Mouse (Mus musculus) cerebellum, postnatal 25 days (tissue): ENCODE data around the gene Tubgcp6.
A peak's percentile ranks its signal among the peaks of the same experiment; 100 is the strongest.

ENCODE experiments used
- DNase-seq, 2 experiments: peaks; one replicate each; pipeline ENCODE4 v3.0.0; 2021; ENCODE audit warnings: mixed read lengths in 2 of 2

Tubgcp6 gene

DNA sequence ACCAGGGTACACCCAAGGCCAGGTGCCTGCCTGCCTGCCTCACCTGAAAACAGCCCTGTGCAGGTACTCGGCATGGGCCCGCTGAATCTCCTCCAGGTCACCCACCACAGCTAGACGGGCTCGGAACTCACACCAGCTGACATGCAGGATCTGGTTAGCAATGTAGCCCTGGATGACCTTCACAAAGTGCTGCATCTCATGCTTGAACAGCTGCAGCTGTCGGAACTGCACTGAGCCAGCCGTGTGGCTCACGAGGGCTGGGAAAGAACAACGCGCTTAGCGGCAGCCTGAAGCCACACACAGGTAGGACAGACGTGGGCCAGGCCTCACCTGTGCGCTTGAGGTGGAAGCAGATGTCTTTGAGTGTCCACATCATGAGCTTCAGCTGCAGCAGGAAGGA, 22.1 kb downstream of the Tubgcp6 start:
- DNase-seq = peak in 1 of 2 experiments; percentile 32

DNA sequence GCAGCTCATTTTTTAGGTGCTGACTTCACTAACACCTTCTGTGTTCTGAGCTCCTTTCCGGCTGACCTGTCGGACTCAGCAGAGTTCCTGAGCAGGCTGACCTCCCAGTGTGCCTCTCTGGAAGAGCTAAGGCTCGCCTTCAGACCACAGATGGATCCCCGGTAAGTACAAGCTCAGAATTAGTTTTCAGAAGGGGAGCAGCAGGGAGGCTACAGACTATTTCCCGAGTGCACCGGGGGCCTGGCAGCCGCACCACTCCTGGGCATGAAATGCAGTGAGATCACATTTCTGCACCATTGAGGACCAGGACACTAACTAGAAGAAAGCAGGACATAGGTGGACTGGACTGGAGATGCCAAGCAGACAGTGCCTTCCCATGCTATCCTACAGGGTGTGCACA, 24.3 kb downstream of the Tubgcp6 start:
- peak; percentile 80 to 81 for DNase-seq

DNA sequence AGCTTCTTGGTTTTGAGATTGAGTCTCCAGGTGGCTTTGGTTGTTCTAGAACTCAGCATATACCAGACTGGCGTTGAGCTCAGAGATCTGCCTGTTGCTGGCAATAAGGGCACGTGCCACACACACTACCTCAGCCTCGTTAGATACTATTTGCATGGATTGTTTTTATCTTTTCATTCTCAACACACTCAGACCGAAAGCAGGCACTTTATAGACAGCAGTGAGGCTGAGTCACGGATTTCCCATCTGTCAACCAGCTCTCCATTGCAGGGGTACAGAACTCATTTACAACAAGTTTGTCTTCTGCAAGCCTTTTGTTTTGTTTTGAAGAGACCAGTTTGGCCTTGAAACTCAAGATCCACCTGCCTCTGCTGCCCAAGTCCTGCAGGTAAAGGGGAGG, 25.5 kb downstream of the Tubgcp6 start:
- DNase-seq = no peak

DNA sequence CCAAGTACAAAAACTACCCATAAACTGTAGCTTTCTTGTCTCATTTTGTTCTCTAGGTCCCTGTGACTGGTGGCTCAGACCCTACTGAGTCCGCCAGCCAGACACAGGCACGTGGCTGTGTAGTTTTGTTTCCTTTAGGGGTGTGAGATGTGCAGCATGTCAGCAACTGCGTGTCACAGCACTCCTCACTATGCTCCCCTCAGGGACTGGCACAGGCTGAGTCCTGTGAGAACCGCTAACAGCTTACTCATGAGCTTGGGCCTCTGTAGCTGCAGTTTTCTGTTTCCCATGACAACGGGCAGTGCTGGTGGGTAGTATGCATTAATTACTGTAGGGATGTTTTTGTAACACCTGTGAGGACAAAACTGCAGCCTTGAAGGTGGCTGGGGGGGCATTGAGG, 30.7 kb downstream of the Tubgcp6 start:
- no peak for DNase-seq

DNA sequence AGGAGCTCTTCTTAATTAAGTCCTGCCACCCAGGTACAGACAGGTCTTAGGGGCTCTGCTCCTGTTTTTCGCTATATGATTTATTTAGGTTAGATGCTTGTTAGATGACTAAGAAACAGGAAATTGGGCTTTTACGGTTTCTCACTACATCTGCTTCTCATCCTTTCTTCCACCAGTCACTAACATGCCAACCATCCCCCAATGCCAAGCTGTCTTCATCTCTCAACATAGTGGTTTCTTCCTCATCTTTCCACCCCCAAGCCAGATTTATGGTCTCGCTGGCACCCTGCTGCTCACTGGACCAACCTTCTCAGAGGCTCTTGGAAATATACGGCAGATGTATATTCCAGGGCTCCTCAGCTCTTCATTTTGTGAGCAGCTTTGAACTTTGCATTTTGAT, 32.2 kb downstream of the Tubgcp6 start:
- DNase-seq = no peak

DNA sequence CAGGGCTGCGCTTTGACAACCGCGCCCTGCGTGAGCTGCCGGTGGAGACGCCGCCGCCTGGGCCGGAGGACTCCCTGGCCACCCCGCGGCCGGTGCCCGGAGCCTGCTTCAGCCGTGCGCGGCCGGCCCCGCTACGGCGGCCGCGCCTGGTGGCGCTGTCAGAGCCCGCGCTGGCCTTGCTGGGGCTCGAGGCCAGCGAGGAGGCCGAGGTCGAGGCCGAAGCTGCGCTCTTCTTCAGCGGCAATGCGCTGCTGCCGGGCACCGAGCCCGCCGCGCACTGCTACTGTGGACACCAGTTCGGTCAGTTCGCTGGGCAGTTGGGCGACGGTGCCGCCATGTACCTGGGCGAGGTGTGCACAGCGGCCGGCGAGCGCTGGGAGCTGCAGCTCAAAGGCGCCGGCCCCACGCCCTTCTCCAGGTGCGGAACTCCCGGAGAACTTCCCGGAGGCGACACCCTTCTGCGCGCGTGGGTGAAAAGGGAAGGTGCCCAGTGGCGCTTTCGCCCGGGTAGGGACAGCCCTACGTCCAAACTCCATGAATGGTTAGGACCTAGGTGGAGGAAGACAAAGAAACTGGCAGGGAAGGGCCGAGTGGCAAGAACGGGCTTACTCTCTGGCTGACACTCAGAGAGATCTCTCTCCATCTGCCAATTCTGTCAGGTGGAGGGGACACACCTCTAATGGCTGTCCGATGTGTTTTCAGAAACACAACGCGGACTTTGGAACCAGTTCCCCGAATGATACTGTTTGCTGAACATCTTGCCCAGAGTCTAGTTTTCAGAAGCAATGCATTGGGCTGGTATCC, 33.5 kb downstream of the Tubgcp6 start:
- peak in 1 of 2 experiments; percentile 73 for DNase-seq

DNA sequence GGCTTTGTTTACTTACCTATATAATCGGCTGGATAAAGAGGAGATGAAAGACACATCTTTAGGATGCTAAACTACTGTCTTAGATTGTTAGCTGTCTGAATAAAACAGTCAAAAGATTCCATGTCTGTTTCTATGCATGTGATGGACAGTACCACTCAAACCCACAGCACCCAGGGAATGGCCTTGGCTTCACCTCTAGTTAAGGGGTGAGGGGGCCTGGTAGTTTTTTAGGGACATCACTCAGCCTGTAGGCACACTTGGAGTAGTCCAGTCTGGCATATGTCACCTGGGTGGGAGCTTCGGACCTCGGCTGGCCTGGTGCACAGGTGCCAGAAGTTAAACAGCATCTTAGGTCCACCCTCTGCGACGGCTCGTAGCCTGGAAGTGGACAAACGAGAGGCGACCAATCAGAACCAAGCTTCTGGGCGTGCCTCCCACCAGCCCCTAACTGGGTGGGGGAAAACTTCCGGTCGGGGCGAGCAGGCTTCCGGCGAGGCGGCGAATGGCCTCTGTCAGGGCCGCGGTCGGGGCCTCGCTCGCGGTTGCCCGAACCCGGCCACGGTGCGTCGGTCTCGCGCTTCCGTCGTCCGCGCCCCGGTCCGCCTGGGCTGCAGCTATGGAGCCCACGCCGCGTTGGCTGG, 34.2 kb downstream of the Tubgcp6 start, which contains the start of gene Selenoo:
Selenoo (plus strand) TSS at position 478 of the 641 bp plus-strand sequence.
- DNase-seq = peak; percentile 92 to 95

DNA sequence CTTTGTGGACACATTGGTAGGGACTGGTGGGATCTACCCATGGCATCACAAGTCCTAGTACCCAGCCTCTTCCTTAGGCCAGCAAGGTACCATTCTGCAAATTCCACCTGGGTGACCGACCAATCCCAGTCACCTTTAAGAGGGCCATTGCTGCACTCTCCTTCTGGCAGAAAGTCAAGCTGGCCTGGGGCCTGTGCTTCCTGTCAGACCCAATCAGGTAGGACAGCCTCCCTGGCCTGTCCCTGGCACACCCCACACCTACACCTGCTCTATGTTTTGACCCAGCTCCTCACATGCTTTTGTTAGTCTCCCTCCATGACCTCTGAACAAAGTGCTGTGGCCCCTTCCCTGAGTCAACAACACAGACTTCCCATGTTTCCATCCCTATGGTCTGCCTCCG, 38.1 kb downstream of the Tubgcp6 start:
- DNase-seq = peak; percentile 45 to 61

DNA sequence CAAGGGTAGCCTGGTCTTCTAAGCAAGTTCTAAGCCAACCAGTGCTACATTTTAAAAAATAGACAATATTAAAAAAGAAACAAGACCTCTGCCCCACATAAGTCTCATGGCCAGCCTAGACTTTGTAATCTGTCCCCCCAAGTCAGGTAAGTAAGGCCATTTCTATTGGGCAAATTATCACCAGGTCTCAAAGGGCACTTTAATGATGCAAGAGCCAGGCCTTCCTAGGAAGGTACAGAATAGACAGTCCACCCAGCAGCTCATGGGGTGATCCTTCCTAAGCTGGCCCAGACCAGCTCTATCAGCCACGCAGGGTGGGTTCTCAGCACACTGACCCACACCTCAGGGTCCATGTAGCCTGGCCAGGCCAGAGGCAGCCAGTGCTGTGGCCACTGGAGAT, 39.0 kb downstream of the Tubgcp6 start:
- no peak for DNase-seq

DNA sequence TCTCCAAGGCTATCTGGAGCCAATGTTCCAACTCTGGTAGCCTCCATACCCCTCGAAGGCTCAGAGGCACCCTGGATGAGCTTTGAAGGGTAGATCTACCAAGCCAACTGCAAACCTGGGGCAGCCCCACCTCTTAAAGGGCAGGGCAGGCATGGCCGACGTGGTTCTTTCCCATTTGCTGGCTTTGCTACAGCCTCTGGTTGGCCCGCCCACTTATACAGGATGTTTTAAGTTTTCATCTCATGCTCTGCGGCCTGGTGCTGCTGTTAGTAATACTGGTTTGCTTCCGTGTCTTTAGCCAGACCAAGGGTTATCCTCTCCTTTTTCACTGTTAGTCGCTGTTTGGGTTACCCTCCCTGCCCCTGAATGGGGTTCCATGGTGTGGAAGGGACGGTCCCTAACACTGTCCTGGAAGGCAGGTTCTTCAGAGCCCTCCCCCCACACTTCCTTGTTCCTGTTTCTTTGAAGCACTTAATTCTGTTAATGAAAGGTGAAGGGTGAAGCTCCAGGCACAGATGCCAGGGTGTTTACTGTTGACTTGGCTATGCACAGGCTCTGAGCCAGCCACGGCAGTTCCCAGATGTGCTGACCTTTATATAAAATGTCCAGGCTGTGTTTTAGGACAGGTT, 44.6 kb downstream of the Tubgcp6 start:
- DNase-seq = no peak

DNA sequence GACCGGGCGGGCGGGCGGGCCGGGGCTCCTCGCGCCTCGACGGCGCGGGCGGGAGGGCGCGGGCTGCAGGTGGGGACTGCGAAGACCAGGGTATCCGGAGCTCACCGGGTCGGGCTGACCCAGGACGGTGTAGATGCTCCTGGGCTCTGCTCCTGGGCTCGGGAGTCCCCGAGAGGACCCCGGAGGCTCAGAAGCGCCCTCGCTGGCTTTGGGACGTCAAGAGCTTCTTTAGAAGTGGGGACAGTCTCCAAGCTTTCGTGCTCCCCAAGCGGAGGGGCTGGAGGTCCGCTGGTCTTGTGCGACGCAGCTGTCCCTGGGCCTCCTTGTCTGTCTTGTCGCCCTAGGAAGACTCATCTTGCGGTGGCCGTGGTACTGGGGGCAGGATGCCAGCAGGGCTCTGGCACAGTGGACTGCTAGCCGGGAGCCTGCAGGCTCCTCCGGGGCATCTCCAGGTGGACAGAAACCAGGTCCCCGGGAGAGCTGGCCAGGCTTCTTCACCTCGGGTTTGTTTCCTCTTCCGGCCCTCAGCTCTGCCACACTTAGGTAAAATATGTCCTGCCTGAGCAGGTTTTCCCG, 46.7 kb downstream of the Tubgcp6 start:
- DNase-seq = peak; percentile 83 to 86

DNA sequence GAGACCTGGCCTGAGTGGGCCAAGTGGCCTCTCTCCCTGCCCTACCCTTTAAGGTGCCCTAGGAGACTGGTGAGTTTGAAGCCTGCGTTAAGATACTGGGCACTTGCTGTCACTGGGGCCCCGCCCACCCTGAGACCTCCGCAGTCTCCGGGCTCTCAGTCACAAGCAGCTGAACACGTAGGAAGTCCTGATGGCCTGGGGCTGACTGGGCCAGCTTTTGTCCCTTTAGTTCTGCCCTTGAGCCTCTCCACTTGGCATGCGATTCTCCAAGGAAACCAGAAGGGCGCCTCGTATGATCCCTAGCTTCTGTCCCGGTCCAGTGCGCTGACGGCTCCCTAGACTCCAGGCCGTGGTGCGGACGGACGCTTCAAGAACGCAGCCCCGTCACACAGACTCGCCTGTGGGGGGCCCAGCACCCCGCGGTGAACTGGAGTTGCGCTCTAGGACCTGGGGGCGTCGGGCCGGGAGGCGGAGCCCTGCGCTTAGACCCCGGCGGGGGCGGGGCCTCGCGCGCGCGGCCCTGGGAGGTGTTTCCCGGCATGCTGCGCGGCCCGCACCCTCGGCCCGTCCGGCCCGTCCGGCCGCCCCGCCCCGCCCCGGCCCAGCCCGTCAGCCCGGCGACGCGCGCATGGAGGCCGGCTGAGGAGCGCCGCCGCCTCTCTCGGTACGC, 47.3 kb downstream of the Tubgcp6 start:
- peak; percentile 92 to 97 for DNase-seq

DNA sequence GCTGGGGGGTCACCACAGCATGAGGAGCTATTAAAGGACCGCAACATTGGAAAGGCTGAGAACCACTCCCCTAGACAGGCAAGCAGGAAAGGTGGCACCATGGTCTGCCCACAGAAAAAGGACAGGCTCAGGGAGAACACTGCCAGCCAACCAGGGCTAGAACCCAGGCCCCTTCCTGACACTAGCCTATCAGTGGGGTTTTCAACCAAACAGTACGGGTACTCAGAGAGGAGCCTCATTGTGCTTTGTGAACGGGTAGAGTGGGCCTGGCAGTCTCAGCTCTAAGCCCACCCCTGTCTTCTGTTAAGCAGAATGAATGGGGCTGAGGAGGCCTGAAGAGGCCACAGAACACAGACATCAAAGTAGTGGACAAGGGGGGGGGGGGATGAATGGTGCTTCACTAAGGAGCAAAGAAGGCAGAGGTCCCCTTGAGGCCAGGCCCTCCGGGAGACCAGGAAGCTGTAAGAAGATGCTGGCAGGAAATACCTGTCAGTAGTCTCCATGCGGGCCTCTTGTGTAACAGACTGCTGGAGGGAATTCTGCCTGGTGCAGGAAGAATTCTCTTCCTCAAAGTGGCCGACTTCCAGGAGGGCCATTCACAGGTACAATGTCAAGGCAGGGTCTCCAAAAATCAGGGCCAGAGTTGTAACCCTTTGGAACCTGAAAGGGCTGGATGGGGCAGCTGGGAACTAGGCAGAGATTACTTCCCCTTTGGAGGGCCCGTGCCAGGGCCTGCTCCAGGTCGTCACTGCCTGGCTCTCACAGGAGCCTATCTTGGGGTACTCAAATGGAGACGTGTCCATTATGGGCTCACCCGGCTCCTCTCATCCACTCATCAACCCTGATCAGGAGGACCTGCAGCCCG, 48.1 kb downstream of the Tubgcp6 start, which contains the start of gene Trabd:
Trabd (plus strand) TSS at position 512 of the 865 bp plus-strand sequence.
- peak in 1 of 2 experiments; percentile 55 for DNase-seq

DNA sequence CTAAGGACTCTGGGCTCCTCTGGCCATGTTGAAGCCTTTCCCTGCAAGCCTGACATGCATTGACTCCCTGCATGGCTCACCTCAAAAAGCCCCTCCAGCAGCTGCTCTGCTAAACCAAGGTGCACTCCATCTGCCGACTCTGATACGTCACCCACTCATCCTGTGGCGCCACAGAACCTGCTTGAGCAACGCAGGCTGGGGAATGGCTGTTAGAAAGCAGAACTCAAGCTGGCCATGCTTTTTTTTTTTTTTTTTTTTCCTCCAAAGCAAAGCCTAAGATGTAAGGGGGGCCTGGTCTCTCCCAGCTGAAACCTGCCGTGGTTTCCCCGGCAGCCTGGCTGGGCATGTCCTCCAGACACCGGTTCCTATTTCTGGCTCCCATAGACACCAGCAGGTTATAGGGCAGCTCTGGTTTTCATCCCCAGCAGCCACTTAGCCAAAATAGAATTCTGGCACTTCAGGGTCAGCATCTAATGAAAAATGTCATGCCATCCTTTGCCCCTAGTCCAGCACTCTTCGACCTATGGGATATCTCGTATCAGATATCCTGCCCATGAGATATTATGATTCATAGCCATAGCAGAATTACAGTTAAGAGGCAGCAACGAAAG, 48.8 kb downstream of the Tubgcp6 start:
- DNase-seq = no peak

DNA sequence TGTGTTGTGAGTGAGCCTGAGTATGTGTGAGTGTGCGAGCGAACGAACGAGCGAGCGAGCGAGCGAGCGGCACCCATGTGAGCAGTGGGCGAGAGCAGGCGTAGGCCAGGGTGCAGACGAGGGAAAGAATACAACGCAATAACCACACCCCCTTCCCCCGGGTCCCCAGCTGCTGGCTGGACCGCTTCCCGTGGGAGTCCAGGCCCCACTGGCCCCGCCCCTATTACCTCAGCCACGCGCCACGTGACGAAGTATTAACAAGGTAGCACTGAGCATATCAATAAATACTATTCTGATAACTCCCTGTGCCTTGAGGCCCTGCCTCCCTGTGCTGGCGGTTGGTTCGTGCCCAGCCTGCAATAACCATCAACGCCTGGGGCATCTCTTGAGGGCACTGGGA, 52.3 kb downstream of the Tubgcp6 start:
- DNase-seq = peak in 1 of 2 experiments; percentile 33

DNA sequence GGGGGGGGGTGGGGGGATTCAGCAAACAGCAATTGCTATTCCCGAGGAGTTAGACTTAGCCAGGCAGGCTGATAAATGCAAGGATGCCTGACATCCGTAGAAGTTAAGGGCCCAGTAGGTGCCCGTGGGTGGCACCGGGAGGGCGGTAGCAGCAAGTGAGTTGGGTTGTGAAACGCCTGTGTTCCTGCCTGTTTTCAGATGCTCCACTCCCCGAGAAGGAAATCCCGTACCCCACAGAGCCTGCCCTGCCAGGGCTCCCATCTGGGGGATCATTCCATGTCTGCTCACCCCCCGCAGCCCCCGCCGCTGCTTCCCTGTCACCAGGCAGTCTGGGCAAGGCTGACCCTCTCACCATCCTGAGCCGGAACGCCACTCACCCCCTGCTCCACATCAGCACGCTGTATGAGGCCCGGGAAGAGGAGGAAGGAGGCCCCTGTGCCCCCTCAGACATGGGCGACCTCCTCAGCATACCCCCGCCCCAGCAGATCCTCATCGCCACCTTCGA, 53.5 kb downstream of the Tubgcp6 start:
- peak; percentile 15 to 33 for DNase-seq

DNA sequence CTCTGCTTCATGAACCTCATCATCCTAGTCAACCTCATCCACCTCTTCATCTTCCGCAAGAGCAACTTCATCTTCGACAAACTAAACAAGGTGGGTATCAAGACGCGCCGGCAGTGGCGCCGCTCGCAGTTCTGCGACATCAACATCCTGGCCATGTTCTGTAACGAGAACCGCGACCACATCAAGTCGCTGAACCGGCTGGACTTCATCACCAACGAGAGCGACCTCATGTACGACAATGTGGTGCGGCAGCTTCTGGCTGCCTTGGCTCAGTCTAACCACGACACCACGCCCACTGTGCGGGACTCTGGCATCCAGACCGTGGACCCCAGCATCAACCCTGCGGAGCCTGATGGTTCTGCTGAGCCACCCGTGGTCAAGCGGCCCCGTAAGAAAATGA, 54.7 kb downstream of the Tubgcp6 start:
- DNase-seq = peak in 1 of 2 experiments; percentile 34

DNA sequence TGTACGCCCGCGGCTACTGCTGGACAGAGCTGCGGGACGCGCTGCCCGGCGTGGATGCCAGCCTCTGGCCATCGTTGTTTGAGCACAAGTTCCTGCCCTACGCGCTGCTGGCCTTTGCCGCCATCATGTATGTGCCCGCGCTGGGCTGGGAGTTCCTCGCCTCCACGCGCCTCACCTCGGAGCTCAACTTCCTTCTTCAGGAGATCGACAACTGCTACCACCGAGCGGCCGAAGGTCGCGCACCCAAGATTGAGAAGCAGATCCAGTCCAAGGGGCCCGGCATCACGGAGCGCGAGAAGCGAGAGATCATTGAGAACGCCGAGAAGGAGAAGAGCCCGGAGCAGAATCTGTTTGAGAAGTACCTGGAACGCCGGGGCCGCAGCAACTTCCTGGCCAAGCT, 55.3 kb downstream of the Tubgcp6 start:
- DNase-seq = peak in 1 of 2 experiments; percentile 38

DNA sequence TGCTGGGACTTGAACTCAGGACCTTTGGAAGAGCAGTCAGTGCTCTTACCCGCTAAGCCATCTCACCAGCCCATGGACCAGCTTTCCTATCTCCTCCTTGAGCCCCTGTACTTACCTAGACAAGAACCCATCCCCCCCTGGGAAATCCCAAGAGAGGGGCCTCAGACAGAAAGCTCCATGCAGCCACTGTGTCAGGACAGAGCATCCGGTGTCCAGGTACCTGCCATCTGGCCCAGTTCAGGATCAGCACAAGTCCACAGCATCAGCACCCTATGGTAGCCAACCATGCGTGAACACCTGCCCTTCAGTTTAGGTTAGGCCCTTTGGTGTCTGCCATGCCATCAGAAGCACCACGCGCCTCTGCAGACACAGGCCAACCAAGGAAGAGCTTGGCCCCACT, 58.0 kb downstream of the Tubgcp6 start:
- DNase-seq = peak; percentile 17 to 23

DNA sequence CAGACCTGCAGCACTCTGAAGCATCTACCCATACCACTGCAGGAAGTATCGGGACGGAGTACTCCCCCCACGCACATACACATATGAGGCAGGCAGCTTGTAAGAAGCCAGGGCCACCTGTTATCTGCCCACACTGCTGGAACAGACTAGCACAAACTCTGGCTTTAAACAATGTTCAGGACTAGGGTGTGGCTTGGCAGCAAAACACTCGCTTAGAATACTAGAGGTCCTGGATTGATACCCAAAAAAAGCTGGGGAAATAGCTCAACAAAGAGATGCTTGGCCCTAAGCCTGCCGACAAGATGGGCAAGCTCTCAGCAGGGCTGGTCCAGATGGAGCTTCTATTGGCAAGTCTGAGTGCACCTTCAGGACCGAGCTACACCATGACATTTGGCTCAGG, 59.4 kb downstream of the Tubgcp6 start:
- peak; percentile 80 to 81 for DNase-seq

DNA sequence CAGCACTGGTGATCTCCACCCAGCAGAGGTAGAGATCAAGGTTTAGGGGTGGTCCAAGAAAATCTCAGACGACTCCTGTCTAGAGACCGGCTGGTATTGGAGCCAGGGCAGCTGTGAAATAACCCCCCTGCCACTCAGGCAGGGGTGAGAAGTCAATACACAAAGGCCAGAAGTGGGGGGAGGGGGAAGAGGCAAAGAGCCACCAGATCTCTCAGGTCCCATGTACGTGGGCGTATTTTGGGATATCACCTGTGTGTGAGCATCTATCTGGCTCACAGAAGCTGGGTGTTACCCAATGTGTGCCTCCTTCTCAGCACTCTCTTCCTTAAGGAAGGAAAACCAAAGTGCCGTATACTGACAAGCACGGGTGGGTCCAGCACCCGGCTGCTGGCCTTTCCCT, 59.9 kb downstream of the Tubgcp6 start:
- peak; percentile 16 to 36 for DNase-seq
